Mouse (Mus musculus) cerebellum, adult (tissue): ENCODE measurements at regions not wholly inside any gene's neighbourhood (a gene's known extent, or its start where the extent isn't known, plus 50 kb on each side); places are given as distances from the start of the nearest gene placed in this dataset.
A peak's percentile ranks its signal among the peaks of the same experiment; 100 is the strongest.

ENCODE experiments used
- ATAC-seq: cut with Nextera tagmentation; 2 replicates; pipeline ENCODE4 v1.9.2; 2017; ENCODE audit warnings: mild to moderate bottlenecking, moderate library complexity, mixed read lengths; ENCODE audit not compliant: insufficient number of reproducible peaks, low FRiP score, low TSS enrichment

- no peak for ATAC-seq
These were observed 80.1 kb downstream of the Gm572 start for GRCm38 (mm10) chr4:148723208-148723607.

GRCm38 (mm10) chr4:148723934-148724719, 80.1 kb upstream of the Casz1 start:
- ATAC-seq: no peak

- no peak for ATAC-seq
These were observed 75.4 kb upstream of the Casz1 start for GRCm38 (mm10) chr4:148728800-148729199.

- no peak for ATAC-seq
These were observed 72.6 kb upstream of the Casz1 start for GRCm38 (mm10) chr4:148731586-148731985.

GRCm38 (mm10) chr4:148734061-148734460, 70.2 kb upstream of the Casz1 start:
- no peak for ATAC-seq

- no peak for ATAC-seq
These were observed 69.7 kb upstream of the Casz1 start for GRCm38 (mm10) chr4:148734547-148734946.

- no peak for ATAC-seq
These were observed 65.4 kb upstream of the Casz1 start for GRCm38 (mm10) chr4:148738601-148739530.

GRCm38 (mm10) chr4:148742549-148743413, 61.4 kb upstream of the Casz1 start:
- ATAC-seq: peak; percentile 52; the same call in 1 of the 2 replicates

- no peak for ATAC-seq
These were observed 60.8 kb upstream of the Casz1 start for GRCm38 (mm10) chr4:148743414-148743844.

- no peak for ATAC-seq
These were observed 60.2 kb upstream of the Casz1 start for GRCm38 (mm10) chr4:148744053-148744452.

GRCm38 (mm10) chr4:148746460-148747314, 57.5 kb upstream of the Casz1 start:
- no peak for ATAC-seq

- ATAC-seq: no peak
These were observed 56.9 kb upstream of the Casz1 start for GRCm38 (mm10) chr4:148747315-148747644.

GRCm38 (mm10) chr4:148750030-148750429, 54.2 kb upstream of the Casz1 start:
- no peak for ATAC-seq

- ATAC-seq: no peak
These were observed 52.6 kb upstream of the Casz1 start for GRCm38 (mm10) chr4:148751591-148751990.

GRCm38 (mm10) chr4:148752360-148753093, 51.7 kb upstream of the Casz1 start:
- ATAC-seq: no peak

- no peak for ATAC-seq
These were observed 51.0 kb upstream of the Casz1 start for GRCm38 (mm10) chr4:148753143-148753798.

GRCm38 (mm10) chr4:148753849-148754248, 50.4 kb upstream of the Casz1 start:
- ATAC-seq: no peak
